Mouse (Mus musculus) stomach, embryonic 16.5 days (tissue): Measurements from ENCODE around the gene Sptbn4. TPM values are rescaled to one million over a fixed set of nuclear protein-coding genes. Genes with fewer than 3 reads are reported as not detected.

Experiments
- ATAC-seq: fragments of 200-750 bp; cut with Nextera tagmentation; 2 replicates; pipeline ENCODE4 v1.8.0; 2017; ENCODE audit warnings: moderate number of reproducible peaks, moderate TSS enrichment; ENCODE audit not compliant: insufficient read depth, low FRiP score
- H3K27ac ChIP-seq: fragments of 300-500 bp; sonication (generic); 2 replicates; pipeline ENCODE4 v1.5.1; 2014; ENCODE audit warnings: low read length
- H3K27me3 ChIP-seq: fragments of 300-500 bp; sonication (generic); 2 replicates; pipeline ENCODE4 v1.6.1; 2014; ENCODE audit warnings: low read length, control low read depth, mixed read lengths; ENCODE audit not compliant: control insufficient read depth, insufficient read depth
- H3K36me3 ChIP-seq: fragments of 300-500 bp; sonication (generic); 2 replicates; pipeline ENCODE4 v1.6.1; 2014; ENCODE audit warnings: low read length; ENCODE audit not compliant: control insufficient read depth, insufficient read depth
- H3K4me1 ChIP-seq: fragments of 300-500 bp; sonication (generic); 2 replicates; pipeline ENCODE4 v1.6.1; 2014; ENCODE audit warnings: low read length, control low read depth, mixed read lengths; ENCODE audit not compliant: control insufficient read depth, insufficient read depth
- H3K4me2 ChIP-seq: fragments of 300-500 bp; sonication (generic); 2 replicates; pipeline ENCODE4 v1.6.1; 2014; ENCODE audit warnings: low read depth, low read length, mixed read lengths
- H3K4me3 ChIP-seq: fragments of 300-500 bp; sonication (generic); replicated peaks from 2 replicates; pipeline ENCODE4 v1.5.1; 2014; ENCODE audit warnings: mild to moderate bottlenecking, low read length
- H3K9ac ChIP-seq: fragments of 300-500 bp; sonication (generic); 2 replicates; pipeline ENCODE4 v1.6.1; 2014; ENCODE audit warnings: low read length
- H3K9me3 ChIP-seq: fragments of 300-500 bp; sonication (generic); replicated peaks from 2 replicates; pipeline ENCODE4 v1.6.1; 2016; ENCODE audit warnings: low read length, control low read depth; ENCODE audit not compliant: control insufficient read depth
- WGBS: fragments of 180-500 bp; shearing (Covaris S2); extraction: QIAGEN DNeasy Blood & Tissue Kit; methylation state at CpG from one replicate; pipeline ENCODE4 v1.1.7; 2014; 5-methylcytosine and 5-hydroxymethylcytosine counted together
- polyA plus RNA-seq: library from polyadenylated mRNA; unstranded; fragments of >200 nt; fragmentation: Nextera tagmentation; extraction: Ambion mirVana; gene quantifications from 2 replicates; pipeline ENCODE4 v1.2.1, GENCODE M21; 2015

The Sptbn4 gene
- polyA plus RNA-seq, 1 experiment from 2014 or later = 0.50 TPM

DNA sequence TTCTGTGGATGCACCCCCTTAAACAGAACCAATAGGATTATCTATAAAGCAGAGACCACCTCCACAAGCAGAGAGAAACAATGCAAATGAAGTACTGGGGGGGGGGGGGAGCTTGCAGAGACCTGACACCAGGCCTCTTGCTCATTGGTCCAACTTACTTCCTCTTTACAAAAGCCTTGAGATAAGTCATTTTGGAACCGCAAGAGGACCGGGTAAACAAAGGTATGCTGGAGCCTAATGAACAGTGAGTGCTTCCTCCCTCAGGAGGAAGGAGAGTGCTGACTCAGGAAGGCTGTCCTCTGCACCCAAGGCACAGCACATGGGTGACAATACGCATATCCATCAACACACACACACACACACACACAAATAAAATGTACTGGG is 89.9 kb downstream of the Sptbn4 start:
- ATAC-seq = no peak
- H3K9me3 ChIP-seq = no peaks in the 10 kb centered on the region
- peak overlapping the region; percentile 72; the same call in 1 of the 2 replicates for H3K9ac ChIP-seq
- H3K4me3 ChIP-seq = peak overlapping the region; percentile 73
- WGBS = 14% methylated on average over 3 of the region's 3 CpGs
- H3K4me2 ChIP-seq = peak overlapping the region; percentile 89
- H3K27ac ChIP-seq = peak overlapping the region; percentile 96
- H3K36me3 ChIP-seq = no peaks in the 10 kb centered on the region
- peaks cover 33% of the 10 kb centered on the region for H3K4me1 ChIP-seq
- no peaks in the 10 kb centered on the region; the same call in 1 of the 2 replicates for H3K27me3 ChIP-seq

DNA sequence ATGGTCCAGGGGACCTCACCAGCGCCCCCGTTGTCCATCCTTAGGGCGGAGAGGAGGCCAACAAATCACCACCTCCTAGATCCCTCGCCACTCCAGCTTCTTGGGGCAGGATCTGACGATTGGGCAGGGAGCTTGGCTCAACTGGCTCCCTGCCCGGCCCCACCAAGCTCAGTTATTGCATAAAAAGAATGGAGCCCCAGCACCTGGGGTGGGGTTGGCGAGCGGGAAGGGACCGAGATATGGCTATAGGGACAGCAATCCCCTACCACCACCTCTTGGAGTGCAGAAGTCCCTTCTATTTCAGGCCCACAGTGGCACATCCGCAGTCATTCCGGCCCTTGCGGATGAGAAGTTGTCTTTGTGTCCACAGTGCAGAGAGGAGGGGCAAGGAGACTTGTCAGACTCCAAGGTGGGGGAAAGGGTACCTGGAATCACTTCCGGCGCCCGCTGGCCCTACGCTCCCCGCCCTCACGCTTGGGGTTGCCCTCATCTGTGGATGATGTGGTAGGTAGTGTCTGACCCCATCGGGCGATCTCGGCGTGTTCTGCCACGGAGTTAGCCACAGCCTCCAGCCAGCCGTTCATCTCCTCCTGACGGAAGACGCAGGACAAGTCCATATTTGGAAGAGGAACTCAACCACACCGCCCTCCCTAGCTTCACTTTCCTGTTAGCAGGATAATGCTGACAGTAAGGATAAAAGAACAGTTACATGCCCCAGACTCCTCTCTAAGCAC is 90.5 kb downstream of the Sptbn4 start, which contains the start of gene Gm20479:
Gene Gm20479, minus strand, starts transcription at position 559 of the 734 bp plus-strand sequence.
- Histone ChIP-seq H3K4me1 (peaks cover 33% of the 10 kb centered on the region), H3K27ac (peak within 1 kb of the TSS; percentile 96), H3K4me3 (peak within 1 kb of the TSS; percentile 73), H3K9me3 (no peaks in the 10 kb centered on the region), H3K9ac (peak within 1 kb of the TSS; percentile 72), H3K36me3 (no peaks in the 10 kb centered on the region), H3K27me3 (no peaks in the 10 kb centered on the region; the same call in 1 of the 2 replicates), H3K4me2 (peak within 1 kb of the TSS; percentile 89)
- ATAC-seq = no peak
- WGBS = 2% methylated on average over 27 of the region's 27 CpGs

DNA sequence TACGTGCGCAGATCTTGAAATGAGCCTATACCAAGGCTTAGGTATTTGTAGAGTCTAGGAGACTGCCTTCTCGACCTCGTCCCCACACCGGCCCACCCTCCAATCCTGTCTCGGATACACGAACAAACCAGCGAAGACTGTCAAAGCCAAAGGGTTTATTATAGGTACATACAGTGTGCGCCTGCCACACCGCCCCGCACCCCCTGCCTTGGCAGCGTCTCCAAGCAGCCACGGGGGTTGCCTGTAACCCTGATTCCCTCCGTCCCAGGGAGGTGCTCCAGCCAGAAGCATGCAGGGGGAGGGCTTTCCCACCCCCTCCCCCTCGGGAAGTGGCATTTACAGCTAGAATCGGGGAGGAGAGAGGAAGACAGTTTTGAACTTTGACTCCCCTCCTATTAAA is 91.2 kb downstream of the Sptbn4 start:
- ATAC-seq = peak; percentile 42
- H3K4me1 ChIP-seq = peaks cover 30% of the 10 kb centered on the region
- under 1% methylated on average over 16 of the region's 16 CpGs for WGBS
- H3K4me2 ChIP-seq = peak overlapping the region; percentile 89
- no peaks in the 10 kb centered on the region for H3K9me3 ChIP-seq
- H3K27me3 ChIP-seq = no peaks in the 10 kb centered on the region
- peak overlapping the region; percentile 73 for H3K4me3 ChIP-seq
- H3K36me3 ChIP-seq = no peaks in the 10 kb centered on the region
- peak overlapping the region; percentile 72 for H3K9ac ChIP-seq
- H3K27ac ChIP-seq = peak overlapping the region; percentile 96

DNA sequence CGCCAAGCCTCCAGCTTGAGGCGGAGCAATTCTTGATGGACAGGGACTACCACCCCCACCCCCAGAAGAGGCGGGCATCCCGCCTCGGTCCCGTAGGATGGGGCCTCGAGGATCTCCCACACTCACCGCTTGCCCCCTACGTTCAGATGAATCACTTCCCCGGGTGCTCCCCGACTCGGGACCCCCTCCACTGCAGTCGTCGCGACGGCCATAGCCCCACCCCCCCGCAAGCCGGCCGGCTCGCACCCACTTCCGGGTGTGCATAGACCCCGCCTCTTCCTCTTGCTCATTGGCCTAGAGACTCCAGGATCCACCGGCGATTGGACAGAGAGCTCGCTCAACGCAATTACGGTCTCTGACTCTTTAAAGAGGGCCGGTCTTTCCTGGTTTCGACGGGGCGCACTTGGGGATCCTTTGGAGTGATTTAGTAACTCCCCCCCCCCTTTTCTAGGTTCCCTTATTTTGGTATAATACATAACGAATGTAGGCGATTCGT is 91.7 kb downstream of the Sptbn4 start, which contains the start of gene Shkbp1:
Gene Shkbp1, minus strand, starts transcription at position 275 of the 496 bp plus-strand sequence.
- Histone ChIP-seq H3K27me3 (no peaks in the 10 kb centered on the region), H3K9ac (peak within 1 kb of the TSS; percentile 76), H3K9me3 (no peaks in the 10 kb centered on the region), H3K4me3 (peak within 1 kb of the TSS; percentile 73), H3K27ac (peak within 1 kb of the TSS; percentile 96), H3K36me3 (no peaks in the 10 kb centered on the region), H3K4me2 (peak within 1 kb of the TSS; percentile 89), H3K4me1 (peaks cover 30% of the 10 kb centered on the region)
- peak; percentile 92 for ATAC-seq
- under 1% methylated on average over 34 of the region's 34 CpGs for WGBS

DNA sequence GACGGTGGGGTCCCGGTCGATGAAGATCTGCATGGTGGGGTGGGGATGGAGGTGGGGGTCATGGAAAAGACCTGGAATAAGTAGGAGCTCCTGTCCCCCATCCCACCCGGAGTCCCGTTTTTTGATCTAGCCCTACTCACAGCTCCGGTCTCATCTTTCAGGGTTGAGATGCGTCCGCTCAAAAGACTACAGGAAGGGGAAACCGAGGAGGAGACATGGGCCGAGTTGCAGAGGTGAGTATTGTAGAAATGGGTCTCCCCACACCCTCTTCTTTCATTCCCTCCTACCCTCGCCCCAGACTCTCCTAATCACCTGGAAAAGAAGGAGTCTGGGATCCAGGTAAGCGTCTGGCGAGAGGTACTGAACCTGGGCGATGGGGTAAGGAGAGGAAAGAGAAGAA is 92.2 kb downstream of the Sptbn4 start:
- peak overlapping the region; percentile 76 for H3K9ac ChIP-seq
- ATAC-seq = no peak
- no peaks in the 10 kb centered on the region for H3K9me3 ChIP-seq
- peak overlapping the region; percentile 73 for H3K4me3 ChIP-seq
- H3K4me1 ChIP-seq = peaks cover 30% of the 10 kb centered on the region
- H3K27ac ChIP-seq = peak overlapping the region; percentile 47; the same call in 1 of the 2 replicates
- no peaks in the 10 kb centered on the region for H3K36me3 ChIP-seq
- 5% methylated on average over 14 of the region's 14 CpGs for WGBS
- peak overlapping the region; percentile 89 for H3K4me2 ChIP-seq
- H3K27me3 ChIP-seq = no peaks in the 10 kb centered on the region

DNA sequence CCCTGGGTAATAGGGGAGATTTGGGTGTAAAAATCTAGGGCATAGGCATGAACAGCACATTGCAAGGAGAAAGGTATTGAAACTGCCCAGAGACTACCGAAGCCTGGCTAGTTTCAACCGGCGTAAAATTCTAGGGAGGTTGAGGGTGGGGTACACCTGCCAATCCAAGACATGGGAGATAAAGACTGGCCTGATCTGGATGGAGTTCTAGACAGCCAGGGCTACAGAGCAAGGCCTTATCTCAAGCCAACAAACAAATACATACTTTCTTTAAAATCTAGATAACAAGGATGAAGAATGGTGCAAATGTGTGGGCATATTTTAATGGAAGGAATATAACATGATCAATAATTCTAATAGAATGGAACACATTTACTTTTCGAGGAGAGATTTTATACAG is 92.7 kb downstream of the Sptbn4 start:
- Histone ChIP-seq H3K27me3 (no peaks in the 10 kb centered on the region), H3K4me2 (peak overlapping the region; percentile 89), H3K27ac (no peak overlapping the region), H3K4me1 (peaks cover 30% of the 10 kb centered on the region), H3K9ac (peak overlapping the region; percentile 3; the same call in 1 of the 2 replicates), H3K9me3 (no peaks in the 10 kb centered on the region), H3K36me3 (no peaks in the 10 kb centered on the region), H3K4me3 (peak overlapping the region; percentile 73)
- ATAC-seq = no peak
- 43% methylated on average over 4 of the region's 4 CpGs for WGBS

DNA sequence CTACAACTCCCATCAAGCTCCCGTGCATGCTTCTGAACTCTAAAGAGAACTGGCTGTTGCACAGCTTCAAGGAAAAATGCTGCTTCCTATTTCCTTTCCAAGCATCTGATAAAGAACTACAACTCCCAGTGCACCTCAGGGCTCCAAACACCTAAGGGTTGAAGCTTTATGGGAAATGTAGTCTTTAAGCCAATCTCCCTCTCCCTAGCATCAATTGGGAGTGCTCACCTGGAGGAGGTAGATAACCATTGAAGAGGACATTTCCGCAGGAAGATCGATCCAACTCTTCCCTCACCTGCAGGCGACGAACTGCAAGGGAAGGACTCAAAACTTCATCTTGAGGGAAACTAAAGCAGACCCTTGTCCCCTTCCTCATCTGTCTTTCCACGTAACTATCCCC is 93.3 kb downstream of the Sptbn4 start:
- Histone ChIP-seq H3K27ac (no peak overlapping the region), H3K36me3 (no peaks in the 10 kb centered on the region), H3K4me2 (peak overlapping the region; percentile 89), H3K27me3 (no peaks in the 10 kb centered on the region), H3K4me1 (peaks cover 30% of the 10 kb centered on the region), H3K9me3 (no peaks in the 10 kb centered on the region), H3K4me3 (peak overlapping the region; percentile 13; the same call in 1 of the 2 replicates), H3K9ac (no peak overlapping the region; the same call in 1 of the 2 replicates)
- no peak for ATAC-seq
- 27% methylated on average over 6 of the region's 6 CpGs for WGBS

DNA sequence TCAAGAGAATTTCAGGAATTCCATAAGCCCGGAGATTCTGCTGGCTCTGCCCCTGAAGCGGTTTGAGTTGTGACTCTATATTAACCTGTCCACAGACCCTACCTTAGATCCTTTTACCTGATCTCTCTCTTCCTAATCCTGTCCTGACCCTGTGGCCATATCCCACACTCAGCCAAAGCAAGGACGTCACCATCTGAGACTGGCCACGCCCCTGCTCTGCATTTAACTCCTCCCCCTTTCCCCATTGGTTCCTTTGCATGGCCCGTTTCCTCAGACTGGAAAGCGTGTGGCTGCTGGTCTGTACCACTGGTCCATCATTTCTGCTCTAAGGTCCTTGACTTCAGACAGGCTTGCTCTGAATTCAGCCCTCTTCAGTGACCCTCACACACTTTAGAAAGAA is 102.0 kb downstream of the Sptbn4 start:
- Histone ChIP-seq H3K27ac (no peak overlapping the region), H3K9me3 (no peaks in the 10 kb centered on the region), H3K9ac (no peak overlapping the region), H3K4me2 (no peak overlapping the region), H3K27me3 (no peaks in the 10 kb centered on the region), H3K4me3 (no peak overlapping the region), H3K36me3 (no peaks in the 10 kb centered on the region), H3K4me1 (no peaks in the 10 kb centered on the region)
- WGBS = 29% methylated on average over 6 of the region's 6 CpGs
- no peak for ATAC-seq

DNA sequence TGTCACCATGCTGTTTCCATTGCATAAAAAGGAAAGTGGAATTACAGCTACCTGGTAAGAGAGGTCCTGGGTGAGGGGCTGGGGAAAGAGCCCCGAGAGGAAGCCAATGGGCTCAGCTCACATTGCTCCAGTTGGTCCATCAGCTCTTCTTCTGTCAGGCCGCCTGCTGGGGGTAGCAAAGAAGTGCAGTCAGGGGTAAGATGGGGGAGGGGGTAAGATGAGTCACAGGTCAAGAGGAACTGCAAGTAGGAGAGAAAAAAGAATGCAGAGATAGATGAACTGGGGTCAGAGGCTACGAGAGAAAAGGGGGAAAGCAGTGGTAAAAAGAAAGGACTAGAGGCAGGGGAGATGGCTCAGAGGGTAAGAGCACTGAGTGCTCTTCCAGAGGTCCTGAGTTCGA is 104.9 kb downstream of the Sptbn4 start:
- H3K4me3 ChIP-seq = no peak overlapping the region
- H3K27me3 ChIP-seq = peaks cover 4% of the 10 kb centered on the region; the same call in 1 of the 2 replicates
- 50% methylated on average over 4 of the region's 4 CpGs for WGBS
- H3K4me2 ChIP-seq = no peak overlapping the region
- ATAC-seq = no peak
- no peak overlapping the region for H3K27ac ChIP-seq
- no peaks in the 10 kb centered on the region for H3K9me3 ChIP-seq
- no peak overlapping the region for H3K9ac ChIP-seq
- H3K36me3 ChIP-seq = no peaks in the 10 kb centered on the region
- peaks cover 4% of the 10 kb centered on the region; the same call in 1 of the 2 replicates for H3K4me1 ChIP-seq
